7 mouse cellular contexts compared by ENCODE assay signal in the genomic region with DNA sequence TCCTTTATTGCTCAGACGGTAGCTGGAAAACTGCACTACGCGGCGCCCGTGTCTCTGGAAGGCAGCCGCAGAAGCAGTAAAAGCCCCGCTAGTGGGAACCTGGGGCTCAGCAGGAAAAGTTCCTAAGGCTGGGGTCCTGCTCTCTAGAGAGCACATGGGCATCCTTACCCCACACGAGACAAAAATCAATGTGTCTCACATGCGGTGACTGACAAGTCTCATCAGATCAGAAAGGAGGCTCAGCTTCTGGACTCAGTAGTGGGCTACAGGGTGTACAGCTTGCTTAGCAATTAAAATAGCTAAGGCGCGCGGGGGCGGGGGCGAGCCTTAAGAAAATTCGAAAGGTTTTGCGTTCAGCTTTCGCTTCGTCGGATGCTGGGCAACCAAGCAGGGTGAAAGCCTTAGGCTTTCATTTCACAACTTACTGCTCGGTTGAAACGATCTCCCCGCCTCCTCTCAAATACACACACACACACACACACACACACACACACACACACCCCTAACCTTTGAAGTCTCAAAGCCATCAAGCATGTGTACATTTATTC. TPM values are rescaled to one million over a fixed set of nuclear protein-coding genes. Genes with fewer than 3 reads are reported as not detected.
DNase-seq lines count a peak whose midpoint lies in the region; ATAC-seq lines count a peak whose summit lies in the region.

No protein-coding gene starts in this region.

- 0 out of 2 replicates have a peak, but pooled peaks have one; percentile 8 for ATAC-seq in forebrain, embryonic 11.5 days (replicated peaks; ENCODE audit: low FRiP score)

- H3K4me1 ChIP-seq in forebrain, embryonic 11.5 days (replicated peaks; ENCODE audit: control insufficient read depth, insufficient read depth, low read length), result peaks cover 13% of the 10 kb centered on the region; the same call in 1 of the 2 replicates

- H3K4me3 ChIP-seq in forebrain, embryonic 11.5 days (ENCODE audit: low read depth, low read length), result peak overlapping the region; percentile 66

- peaks cover 21% of the 10 kb centered on the region for H3K27me3 ChIP-seq in forebrain, embryonic 11.5 days (ENCODE audit: control insufficient read depth, insufficient read depth, low read length)

- DNase-seq in 416B (ENCODE audit: low read depth), result peak; percentile 75
- peak; percentile 34 to 37 for DNase-seq in B cell, adult 2 months
- DNase-seq in forebrain, embryonic 11.5 days (ENCODE audit: low spot score), result peak; percentile 78
- peak; percentile 59 to 65 for DNase-seq in heart, postnatal 14 days
- peak; percentile 56 to 70 for DNase-seq in kidney, postnatal 25 days
- DNase-seq in lung, postnatal 4 days, result peak; percentile 65 to 74
- DNase-seq in thymus, postnatal 25 days, result peak; percentile 9

- intact Hi-C loops in heart, postnatal 14 days (cut with DNase I), result loop anchor here (5.0 kb wide), 2 partner anchors 45 to 95 kb away; no protein-coding TSS in a partner anchor

- H3K4me2 ChIP-seq in forebrain, embryonic 11.5 days (ENCODE audit: low read depth, low read length, severe bottlenecking), result peak overlapping the region; percentile 95

- H3K36me3 ChIP-seq in forebrain, embryonic 11.5 days (ENCODE audit: control insufficient read depth, insufficient read depth, low read length), result no peaks in the 10 kb centered on the region

- under 1% methylated on average over 22 of the region's 22 CpGs for whole genome bisulfite sequencing in forebrain, embryonic 11.5 days

- peak overlapping the region; percentile 85 for H3K27ac ChIP-seq in forebrain, embryonic 11.5 days (ENCODE audit: low read depth, low read length)

- H3K9me3 ChIP-seq in forebrain, embryonic 11.5 days (ENCODE audit: control insufficient read depth, low read length), result no peaks in the 10 kb centered on the region

- H3K9ac ChIP-seq in forebrain, embryonic 11.5 days (ENCODE audit: low read length), result peak overlapping the region; percentile 83

RNA-seq across cellular contexts. Expression of a gene that starts 40.7 kb away (rescaled TPM):
- polyA plus RNA-seq in forebrain, embryonic 11.5 days (2014; fragmentation: Nextera tagmentation; extraction: Ambion mirVana), result 17.6 and 19.5 TPM in 2 replicates
- 10 to 100 TPM; 21.8 to 28.1 TPM for total RNA-seq in heart, postnatal 14 days (2021)

Comparison
In these comparisons a context has a peak if more than half of its experiments do, and no peak if none do; other contexts are left out.
1. Peak in every context shown above with its lines: DNase-seq, ATAC-seq, H3K4me3 ChIP-seq and H3K27ac ChIP-seq.
2. DNase-seq: peak in every context shown above with its lines; median percentile 78 in forebrain, embryonic 11.5 days; 75 in 416B; 70 in lung, postnatal 4 days; 63 in kidney, postnatal 25 days; 62 in heart, postnatal 14 days; 36 in B cell, adult 2 months; 9 in thymus, postnatal 25 days.